Mouse (Mus musculus): ENCODE data around the gene Slc2a1.

Gene Slc2a1

GRCm38 (mm10) chr4:119173851-119174453 is 65.4 kb downstream of the Slc2a1 start, which contains the start of gene Zfp691:
Gene Zfp691, minus strand, starts transcription at chr4:119174195.
- peak; percentile 90 to 93 for DNase-seq (ENCODE audit: low read depth in 2 of 2, low spot score in 2 of 2)

- no peak for DNase-seq (ENCODE audit: low read depth in 2 of 2, low spot score in 2 of 2)
Measured at GRCm38 (mm10) chr4:119177702-119178101, 69.2 kb downstream of the Slc2a1 start.

GRCm38 (mm10) chr4:119178331-119178730 is 69.8 kb downstream of the Slc2a1 start:
- DNase-seq (ENCODE audit: low read depth in 2 of 2, low spot score in 2 of 2): no peak

- DNase-seq (ENCODE audit: low read depth in 2 of 2, low spot score in 2 of 2): no peak
Measured at GRCm38 (mm10) chr4:119180133-119180707, 71.7 kb downstream of the Slc2a1 start.

GRCm38 (mm10) chr4:119181456-119181855 is 72.9 kb downstream of the Slc2a1 start:
- DNase-seq (ENCODE audit: low read depth in 2 of 2, low spot score in 2 of 2): no peak

- DNase-seq (ENCODE audit: low read depth in 2 of 2, low spot score in 2 of 2): no peak
Measured at GRCm38 (mm10) chr4:119183525-119183924, 75.0 kb downstream of the Slc2a1 start.

- no peak for DNase-seq (ENCODE audit: low read depth in 2 of 2, low spot score in 2 of 2)
Measured at GRCm38 (mm10) chr4:119185771-119186170, 77.3 kb downstream of the Slc2a1 start.
